Mouse (Mus musculus): ENCODE measurements around the gene Trim3. TPM values are rescaled to one million over a fixed set of nuclear protein-coding genes. Genes with fewer than 3 reads are reported as not detected.

Gene Trim3
- polyA plus RNA-seq, 1 experiment = 163 TPM

DNA sequence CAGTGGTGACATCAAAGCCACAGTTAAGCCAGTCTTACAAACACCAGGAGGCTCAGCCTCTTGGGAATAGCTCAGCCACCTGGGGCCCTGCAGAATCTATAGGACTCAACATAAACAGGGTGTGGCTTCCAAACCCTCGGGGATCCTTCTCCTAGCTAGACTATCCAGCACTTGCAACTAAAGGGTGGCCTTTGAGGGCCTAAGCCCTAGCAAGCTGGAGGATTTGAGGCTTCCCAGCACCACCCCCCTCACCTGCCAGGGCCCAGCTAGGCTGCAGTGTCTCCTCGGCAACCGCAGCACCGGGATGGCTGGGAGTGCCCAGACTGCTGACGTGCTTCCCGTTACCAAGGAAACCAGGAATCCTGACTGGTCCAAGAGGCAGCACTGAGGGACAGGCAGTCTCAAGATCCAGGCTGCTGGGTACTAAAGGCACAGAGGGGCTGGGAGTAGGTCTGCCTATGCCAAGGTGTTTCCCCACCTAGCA, 64.3 kb downstream of the Trim3 start:
- Histone ChIP-seq H3K4me1 (ENCODE audit: control insufficient read depth, insufficient read depth, low read length) (peaks cover 7% of the 10 kb centered on the region), H3K4me3 (replicated peaks; ENCODE audit: extremely low read depth, low read depth, low read length) (no peak overlapping the region)
- no peak for TF ChIP-seq CTCF (IDR thresholded peaks at IDR 0.05; ENCODE audit: insufficient read depth, low read length)
- TF ChIP-seq POLR2A (IDR thresholded peaks at IDR 0.05; ENCODE audit: borderline replicate concordance, extremely low read depth, low read depth, low read length) = no peak
- DNase-seq = no peak
- 30% methylated on average over 6 of the region's 6 CpGs for WGBS

DNA sequence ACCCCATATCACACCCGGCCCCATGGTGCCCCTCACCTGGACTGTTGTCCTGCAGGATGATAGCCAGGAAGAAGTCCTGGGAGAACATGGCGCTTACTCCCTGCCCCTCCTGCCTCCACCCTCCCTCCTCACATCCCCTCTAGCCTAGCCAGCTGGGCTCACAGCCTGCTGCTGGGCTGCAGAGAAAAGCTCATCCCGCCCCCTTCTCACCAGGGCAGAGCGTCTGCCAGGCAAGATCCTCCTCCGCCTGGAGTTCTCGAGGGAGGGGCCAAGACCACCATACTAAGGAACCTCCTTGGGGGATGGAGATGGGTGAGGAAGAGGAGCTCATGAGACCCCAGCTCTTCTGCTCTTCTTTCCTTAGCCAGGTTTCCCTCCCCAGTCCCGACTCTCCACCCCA, 64.8 kb downstream of the Trim3 start:
- 53% methylated on average over 7 of the region's 7 CpGs for WGBS
- DNase-seq = no peak
- TF ChIP-seq CTCF (IDR thresholded peaks at IDR 0.05; ENCODE audit: insufficient read depth, low read length) (no peak), POLR2A (IDR thresholded peaks at IDR 0.05; ENCODE audit: borderline replicate concordance, extremely low read depth, low read depth, low read length) (no peak)
- peaks cover 7% of the 10 kb centered on the region for H3K4me1 ChIP-seq (ENCODE audit: control insufficient read depth, insufficient read depth, low read length)
- no peak overlapping the region for H3K4me3 ChIP-seq (replicated peaks; ENCODE audit: extremely low read depth, low read depth, low read length)

DNA sequence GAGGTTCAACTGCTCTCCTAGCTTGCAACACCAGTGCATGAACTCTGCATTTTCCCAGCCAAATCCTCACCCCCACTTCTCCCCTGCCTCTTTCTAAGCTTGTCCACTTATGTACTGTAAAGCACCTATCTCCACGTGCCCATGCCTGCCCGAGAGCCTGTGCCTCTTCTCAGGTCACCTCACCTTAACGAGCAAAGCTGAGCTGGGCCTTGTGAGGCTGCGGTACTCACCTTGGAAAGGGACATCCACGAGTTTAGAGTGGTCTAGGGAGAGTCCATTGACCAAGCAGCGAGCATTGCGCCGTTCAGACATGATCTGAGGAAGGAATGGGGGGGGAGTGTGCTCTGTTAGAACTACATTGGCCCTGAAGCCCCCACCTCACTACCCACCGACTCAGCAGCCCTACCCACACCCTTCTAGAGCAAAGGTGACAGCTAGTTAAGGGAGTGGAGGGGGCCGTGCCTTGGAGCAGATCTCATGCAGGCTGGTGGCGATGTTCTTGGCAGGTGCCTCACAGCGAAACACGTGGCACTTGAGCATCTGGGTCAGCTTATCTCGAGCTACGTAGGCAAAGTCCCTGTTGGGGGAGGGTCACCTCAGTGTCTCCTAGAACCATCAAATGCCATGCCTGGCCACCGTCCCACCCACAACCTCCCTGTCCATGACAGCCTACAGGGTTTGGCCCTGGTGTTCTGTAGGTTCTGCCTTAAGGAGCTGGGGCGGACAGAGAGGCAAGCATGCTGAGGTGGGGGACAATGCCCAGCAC, 68.1 kb downstream of the Trim3 start:
- no peak overlapping the region for H3K4me3 ChIP-seq (replicated peaks; ENCODE audit: extremely low read depth, low read depth, low read length)
- H3K4me1 ChIP-seq (ENCODE audit: control insufficient read depth, insufficient read depth, low read length) = peaks cover 7% of the 10 kb centered on the region
- WGBS = 73% methylated on average over 17 of the region's 17 CpGs
- no peak for DNase-seq
- TF ChIP-seq CTCF (IDR thresholded peaks at IDR 0.05; ENCODE audit: insufficient read depth, low read length) (no peak), POLR2A (IDR thresholded peaks at IDR 0.05; ENCODE audit: borderline replicate concordance, extremely low read depth, low read depth, low read length) (no peak)

DNA sequence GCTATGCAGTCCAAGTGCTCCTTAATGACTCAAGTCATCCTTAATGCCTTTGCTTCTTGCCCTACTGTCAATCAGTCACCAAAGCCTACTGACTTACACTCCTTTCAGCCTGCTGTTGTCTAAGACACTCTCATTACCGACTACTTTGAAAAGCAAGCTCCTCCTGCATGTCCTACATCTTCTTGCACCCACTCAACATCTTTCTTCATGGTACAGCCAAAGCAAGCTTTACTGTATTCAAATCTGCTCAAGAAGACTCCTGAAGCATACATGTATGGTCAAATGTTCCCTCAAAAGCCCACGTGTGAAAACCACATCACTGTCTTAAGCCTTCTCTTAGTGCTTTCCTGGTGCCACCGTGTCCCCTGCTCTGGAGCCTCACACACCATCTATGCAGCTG, 70.0 kb downstream of the Trim3 start:
- Histone ChIP-seq H3K4me1 (ENCODE audit: control insufficient read depth, insufficient read depth, low read length) (peaks cover 7% of the 10 kb centered on the region), H3K4me3 (replicated peaks; ENCODE audit: extremely low read depth, low read depth, low read length) (no peak overlapping the region)
- no peak for DNase-seq
- WGBS = 62% methylated on average over 3 of the region's 3 CpGs
- TF ChIP-seq POLR2A (IDR thresholded peaks at IDR 0.05; ENCODE audit: borderline replicate concordance, extremely low read depth, low read depth, low read length) (no peak), CTCF (IDR thresholded peaks at IDR 0.05; ENCODE audit: insufficient read depth, low read length) (no peak)

DNA sequence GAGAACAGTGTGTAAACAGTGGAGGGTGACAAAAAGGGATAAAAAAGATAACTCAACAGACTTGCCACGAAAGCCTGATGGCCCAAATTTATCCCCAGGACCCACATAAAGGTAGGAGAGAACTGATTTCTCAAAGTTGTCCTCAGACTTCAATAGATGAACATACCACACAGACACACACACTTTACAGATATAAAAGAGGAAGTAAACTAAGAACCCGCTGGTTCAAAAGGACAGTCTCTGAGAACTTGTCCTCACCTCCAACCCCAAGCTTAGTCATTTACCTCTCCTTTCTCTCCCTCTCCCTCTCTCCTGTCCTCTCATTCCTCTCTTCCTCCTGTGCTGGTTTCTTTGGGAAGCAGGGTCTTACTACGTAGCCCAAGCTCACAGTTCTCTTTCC, 71.1 kb downstream of the Trim3 start:
- TF ChIP-seq CTCF (IDR thresholded peaks at IDR 0.05; ENCODE audit: insufficient read depth, low read length) (no peak), POLR2A (IDR thresholded peaks at IDR 0.05; ENCODE audit: borderline replicate concordance, extremely low read depth, low read depth, low read length) (no peak)
- no peak for DNase-seq
- Histone ChIP-seq H3K4me1 (ENCODE audit: control insufficient read depth, insufficient read depth, low read length) (peaks cover 7% of the 10 kb centered on the region), H3K4me3 (replicated peaks; ENCODE audit: extremely low read depth, low read depth, low read length) (no peak overlapping the region)
- WGBS = 75% methylated on average over 3 of the region's 3 CpGs

DNA sequence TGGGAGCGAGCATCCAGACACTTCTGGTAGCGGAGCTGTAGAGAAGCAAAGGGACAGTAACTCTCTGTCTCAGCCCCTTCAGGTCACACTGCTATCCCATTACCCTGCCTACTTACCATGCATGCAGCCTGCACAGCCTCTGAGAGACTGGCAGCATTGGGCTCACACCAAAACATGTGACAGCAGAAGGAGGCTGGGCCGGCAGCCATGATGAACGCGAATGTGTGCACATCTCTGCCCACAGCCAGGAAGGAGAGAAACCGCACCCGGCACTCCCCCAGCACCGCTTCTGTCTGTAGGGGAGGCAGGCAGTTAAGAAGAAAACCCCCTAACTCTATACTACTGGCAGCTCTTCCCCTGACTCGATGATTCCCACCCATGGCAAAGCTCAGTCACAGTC, 74.4 kb downstream of the Trim3 start:
- TF ChIP-seq CTCF (IDR thresholded peaks at IDR 0.05; ENCODE audit: insufficient read depth, low read length) = no peak
- 89% methylated on average over 9 of the region's 9 CpGs for WGBS
- DNase-seq = no peak
- H3K4me1 ChIP-seq (ENCODE audit: control insufficient read depth, insufficient read depth, low read length) = peaks cover 6% of the 10 kb centered on the region
- H3K4me3 ChIP-seq (replicated peaks; ENCODE audit: extremely low read depth, low read depth, low read length) = no peak overlapping the region

DNA sequence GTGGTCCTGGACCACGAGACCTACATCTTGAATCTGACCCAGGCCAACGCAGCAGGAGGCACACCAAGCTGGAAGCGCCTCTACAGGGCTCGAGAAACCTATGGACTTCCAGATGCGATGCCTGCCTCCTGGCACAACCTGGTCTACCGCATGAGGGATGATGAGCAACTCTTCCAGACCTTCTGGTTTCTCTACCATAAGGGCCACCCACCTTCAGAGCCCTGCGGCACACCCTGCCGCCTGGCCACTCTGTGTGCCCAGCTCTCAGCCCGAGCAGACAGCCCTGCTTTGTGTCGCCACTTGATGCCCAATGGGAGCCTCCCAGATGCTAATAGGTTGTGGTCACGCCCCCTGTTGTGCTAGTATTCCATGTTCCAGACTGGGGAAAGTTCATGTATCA, 75.7 kb downstream of the Trim3 start:
- TF ChIP-seq POLR2A (IDR thresholded peaks at IDR 0.05; ENCODE audit: borderline replicate concordance, extremely low read depth, low read depth, low read length) (no peak), CTCF (IDR thresholded peaks at IDR 0.05; ENCODE audit: insufficient read depth, low read length) (no peak)
- Histone ChIP-seq H3K4me3 (replicated peaks; ENCODE audit: extremely low read depth, low read depth, low read length) (no peak overlapping the region), H3K4me1 (ENCODE audit: control insufficient read depth, insufficient read depth, low read length) (peaks cover 6% of the 10 kb centered on the region)
- WGBS = 79% methylated on average over 11 of the region's 11 CpGs
- DNase-seq = no peak

DNA sequence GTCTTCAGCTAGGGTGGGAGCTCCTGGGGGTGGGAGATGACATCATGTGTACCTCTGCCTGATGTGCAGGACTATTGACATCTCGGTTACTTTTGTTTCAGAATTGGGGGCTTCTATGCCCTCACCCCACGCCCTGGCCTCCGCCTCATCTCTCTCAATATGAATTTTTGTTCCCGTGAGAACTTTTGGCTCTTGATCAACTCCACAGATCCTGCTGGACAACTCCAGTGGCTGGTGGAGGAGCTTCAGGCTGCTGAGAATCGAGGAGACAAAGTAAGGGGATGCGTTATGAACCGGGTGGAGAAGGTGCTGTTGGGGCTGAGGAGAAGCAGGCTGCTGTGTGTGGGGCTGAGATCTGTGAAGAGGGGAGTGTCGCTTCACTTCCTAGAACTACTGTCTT, 77.0 kb downstream of the Trim3 start:
- no peak for DNase-seq
- peaks cover 6% of the 10 kb centered on the region for H3K4me1 ChIP-seq (ENCODE audit: control insufficient read depth, insufficient read depth, low read length)
- WGBS = 75% methylated on average over 8 of the region's 8 CpGs
- no peak overlapping the region for H3K4me3 ChIP-seq (replicated peaks; ENCODE audit: extremely low read depth, low read depth, low read length)
- no peak for TF ChIP-seq CTCF (IDR thresholded peaks at IDR 0.05; ENCODE audit: insufficient read depth, low read length)
- TF ChIP-seq POLR2A (IDR thresholded peaks at IDR 0.05; ENCODE audit: borderline replicate concordance, extremely low read depth, low read depth, low read length) = no peak

DNA sequence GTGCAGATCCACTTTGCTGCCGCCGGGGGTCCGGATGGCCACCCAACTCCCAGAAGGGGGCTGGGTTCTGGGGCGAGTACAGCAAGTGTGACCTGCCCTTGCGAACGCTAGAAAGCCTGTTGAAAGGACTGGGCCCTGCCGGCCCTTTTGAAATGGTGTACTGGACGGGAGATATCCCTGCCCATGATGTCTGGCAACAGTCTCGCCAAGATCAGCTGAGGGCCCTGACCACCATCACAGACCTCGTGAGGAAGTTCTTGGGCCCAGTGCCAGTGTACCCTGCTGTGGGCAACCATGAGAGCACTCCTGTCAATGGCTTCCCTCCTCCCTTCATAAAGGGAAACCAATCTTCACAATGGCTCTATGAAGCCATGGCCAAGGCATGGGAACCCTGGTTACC, 77.8 kb downstream of the Trim3 start:
- Histone ChIP-seq H3K4me3 (replicated peaks; ENCODE audit: extremely low read depth, low read depth, low read length) (no peak overlapping the region), H3K4me1 (ENCODE audit: control insufficient read depth, insufficient read depth, low read length) (peaks cover 6% of the 10 kb centered on the region)
- TF ChIP-seq CTCF (IDR thresholded peaks at IDR 0.05; ENCODE audit: insufficient read depth, low read length) = no peak
- no peak for TF ChIP-seq POLR2A (IDR thresholded peaks at IDR 0.05; ENCODE audit: borderline replicate concordance, extremely low read depth, low read depth, low read length)
- DNase-seq = no peak
- 79% methylated on average over 10 of the region's 10 CpGs for WGBS

Other genes starting within 250 kb of the Trim3 start
- 46.7 and 57.9 TPM in 2 replicates for gene Fam160a2, start 233.5 kb downstream of the Trim3 start, polyA plus RNA-seq (2012; rRNA removed)
- gene Cnga4, start 229.0 kb downstream of the Trim3 start, polyA plus RNA-seq (2012; rRNA removed) = 0.12 and 0.14 TPM in 2 replicates
- gene Cckbr, start 207.8 kb downstream of the Trim3 start, polyA plus RNA-seq (2012; rRNA removed) = not detected in 2 replicates
- 52.5 and 76.9 TPM in 2 replicates for gene Cavin3, start 151.3 kb downstream of the Trim3 start, polyA plus RNA-seq (2012; rRNA removed)
- gene Smpd1, start 79.2 kb downstream of the Trim3 start, polyA plus RNA-seq (2012; rRNA removed) = 80.7 and 90.0 TPM in 2 replicates
- 185 and 193 TPM in 2 replicates for gene Apbb1, start 51.9 kb downstream of the Trim3 start, polyA plus RNA-seq (2012; rRNA removed)
- 2.6 and 3.8 TPM in 2 replicates for gene Hpx, start 33.4 kb downstream of the Trim3 start, polyA plus RNA-seq (2012; rRNA removed)
- 95.7 and 110 TPM in 2 replicates for gene Timm10b, start 6.5 kb upstream of the Trim3 start, polyA plus RNA-seq (2012; rRNA removed)
- gene Arfip2, start 6.8 kb upstream of the Trim3 start, polyA plus RNA-seq (2012; rRNA removed) = 63.9 and 71.2 TPM in 2 replicates
- gene Gm45799, start 7.0 kb upstream of the Trim3 start, polyA plus RNA-seq (2012; rRNA removed) = 243 and 295 TPM in 2 replicates
- gene Dnhd1, start 17.3 kb upstream of the Trim3 start, polyA plus RNA-seq (2012; rRNA removed) = 1.8 and 2.4 TPM in 2 replicates
- 159 and 195 TPM in 2 replicates for gene Ilk, start 103.0 kb upstream of the Trim3 start, polyA plus RNA-seq (2012; rRNA removed)
- gene Rrp8, start 103.8 kb upstream of the Trim3 start, polyA plus RNA-seq (2012; rRNA removed) = 7.5 and 8.4 TPM in 2 replicates
- gene Taf10, start 110.8 kb upstream of the Trim3 start, polyA plus RNA-seq (2012; rRNA removed) = 276 and 345 TPM in 2 replicates
- 141 and 187 TPM in 2 replicates for gene Tpp1, start 118.7 kb upstream of the Trim3 start, polyA plus RNA-seq (2012; rRNA removed)
- 13.9 and 14.8 TPM in 2 replicates for gene Dchs1, start 154.1 kb upstream of the Trim3 start, polyA plus RNA-seq (2012; rRNA removed)
- 142 and 172 TPM in 2 replicates for gene Mrpl17, start 177.5 kb upstream of the Trim3 start, polyA plus RNA-seq (2012; rRNA removed)

All from lung, adult 2 months (tissue).